Mouse (Mus musculus) hindbrain, embryonic 15.5 days (tissue): Measurements from ENCODE around the gene Tmem14c. TPM values are rescaled to one million over a fixed set of nuclear protein-coding genes. Genes with fewer than 3 reads are reported as not detected.

Source experiments
- polyA plus RNA-seq: library from polyadenylated mRNA; unstranded; fragments of >200 nt; fragmentation: Nextera tagmentation; extraction: Ambion mirVana; gene quantifications from 2 replicates; pipeline ENCODE4 v1.2.1, GENCODE M21; 2015

Gene Tmem14c
- polyA plus RNA-seq, 1 experiment from 2014 or later = 129 TPM

Other genes with a start within 250 kb of the Tmem14c start
- 6.6 and 6.8 TPM in 2 replicates for gene Gcnt2, start 156.5 kb upstream of the Tmem14c start, polyA plus RNA-seq
- 50.8 and 56.9 TPM in 2 replicates for gene Pak1ip1, start 15.3 kb upstream of the Tmem14c start, polyA plus RNA-seq
- gene Mak, start 63.4 kb downstream of the Tmem14c start, polyA plus RNA-seq = 1.9 TPM in 2 replicates
- not detected in 2 replicates for gene Gcm2, start 94.7 kb downstream of the Tmem14c start, polyA plus RNA-seq
- gene Sycp2l, start 98.0 kb downstream of the Tmem14c start, polyA plus RNA-seq = not detected in 2 replicates
- 35.8 and 40.2 TPM in 2 replicates for gene Elovl2, start 204.1 kb downstream of the Tmem14c start, polyA plus RNA-seq
- 28.6 and 30.6 TPM in 2 replicates for gene Smim13, start 233.6 kb downstream of the Tmem14c start, polyA plus RNA-seq